Mouse (Mus musculus): ENCODE results near the gene Padi3. TPM values are rescaled to one million over a fixed set of nuclear protein-coding genes. Genes with fewer than 3 reads are reported as not detected.

Gene Padi3
- polyA plus RNA-seq, 1 experiment from 2014 or later: 0.08 TPM

DNA sequence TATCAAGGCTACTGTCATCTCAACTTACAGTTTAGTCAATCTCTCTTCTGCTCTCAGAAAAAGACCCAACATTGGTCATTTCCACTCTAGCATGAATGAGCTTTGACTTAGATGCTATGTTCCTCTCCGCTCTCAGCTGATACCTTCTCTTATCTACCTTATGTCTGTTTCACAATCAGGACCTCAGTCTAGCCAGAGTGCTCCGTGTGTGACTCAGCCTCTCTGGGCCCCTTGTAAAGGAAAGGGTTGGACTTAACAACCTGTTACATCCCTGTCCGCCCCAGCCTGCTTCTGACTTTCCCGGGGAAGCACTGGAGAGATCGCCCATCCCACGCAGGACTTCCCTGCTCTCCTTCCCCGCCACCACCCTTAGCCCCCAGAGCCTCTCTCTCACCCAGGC is 17.9 kb downstream of the Padi3 start:
- 85% methylated on average over 7 of the region's 7 CpGs for WGBS
- no peaks in the 10 kb centered on the region for H3K27me3 ChIP-seq (ENCODE audit: control insufficient read depth, insufficient read depth, low read length)
- no peak overlapping the region for H3K9ac ChIP-seq (ENCODE audit: low read depth, low read length)
- no peaks in the 10 kb centered on the region for H3K9me3 ChIP-seq (ENCODE audit: control insufficient read depth, low read length)
- H3K27ac ChIP-seq (ENCODE audit: low read depth, low read length): no peak overlapping the region
- ATAC-seq (ENCODE audit: low FRiP score, low TSS enrichment): no peak
- no peak overlapping the region for H3K4me3 ChIP-seq (ENCODE audit: low read length)
- peaks cover 10% of the 10 kb centered on the region for H3K4me1 ChIP-seq (ENCODE audit: control insufficient read depth, insufficient read depth, low read length)
- no peak overlapping the region for H3K4me2 ChIP-seq (replicated peaks; ENCODE audit: low read depth, low read length)
- no peaks in the 10 kb centered on the region for H3K36me3 ChIP-seq (ENCODE audit: control insufficient read depth, insufficient read depth, low read length)

DNA sequence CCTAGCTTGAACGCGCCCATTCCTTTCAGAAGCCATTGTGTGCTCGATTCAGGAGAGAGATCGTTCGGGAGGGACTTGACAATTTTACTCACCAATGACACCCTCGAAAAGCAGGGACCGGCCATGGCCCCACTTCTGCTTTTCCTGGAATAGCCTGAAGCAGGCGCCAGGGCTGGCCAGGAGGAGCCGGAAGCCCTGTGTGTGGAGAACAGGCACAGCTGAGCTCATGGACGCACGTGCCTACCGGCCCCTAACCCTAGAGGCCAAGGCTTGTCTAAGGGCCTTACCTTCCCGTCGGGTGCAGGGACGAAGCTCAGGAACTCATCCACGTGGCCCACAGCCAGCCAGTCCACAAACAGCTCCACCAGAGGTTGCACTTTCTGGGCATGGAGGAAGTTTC is 19.4 kb downstream of the Padi3 start:
- H3K9me3 ChIP-seq (ENCODE audit: control insufficient read depth, low read length): no peaks in the 10 kb centered on the region

DNA sequence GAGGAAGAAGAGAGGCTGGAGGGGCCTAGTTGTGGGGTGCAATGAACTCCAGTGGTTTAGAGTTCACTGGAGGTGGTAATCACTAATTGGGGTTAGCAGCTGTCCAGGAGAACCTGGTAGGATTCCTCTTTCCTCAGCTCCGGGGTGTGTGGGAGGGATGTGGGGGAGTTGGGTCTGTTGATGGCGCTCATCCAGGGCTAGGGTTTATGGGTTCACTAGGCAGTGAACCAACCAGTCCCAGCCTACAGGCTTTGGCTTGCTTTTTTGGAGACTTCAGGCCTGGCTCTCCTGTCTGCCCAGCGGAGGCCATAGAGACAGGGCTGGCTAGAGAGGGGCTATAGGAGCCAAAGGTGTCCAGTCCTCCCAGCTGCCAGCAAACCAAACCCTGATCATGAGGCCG is 20.5 kb downstream of the Padi3 start:
- Histone ChIP-seq H3K36me3 (ENCODE audit: control insufficient read depth, insufficient read depth, low read length) (no peaks in the 10 kb centered on the region), H3K4me1 (ENCODE audit: control insufficient read depth, insufficient read depth, low read length) (peaks cover 10% of the 10 kb centered on the region; the same call in 1 of the 2 replicates), H3K27me3 (ENCODE audit: control insufficient read depth, insufficient read depth, low read length) (no peaks in the 10 kb centered on the region), H3K27ac (ENCODE audit: low read depth, low read length) (no peak overlapping the region), H3K4me2 (replicated peaks; ENCODE audit: low read depth, low read length) (no peak overlapping the region), H3K9ac (ENCODE audit: low read depth, low read length) (no peak overlapping the region), H3K9me3 (ENCODE audit: control insufficient read depth, low read length) (no peaks in the 10 kb centered on the region), H3K4me3 (ENCODE audit: low read length) (no peak overlapping the region)
- 49% methylated on average over 4 of the region's 4 CpGs for WGBS
- peak; percentile 56 for ATAC-seq (ENCODE audit: low FRiP score, low TSS enrichment)

More for the DNA sequence above, 19.4 kb downstream of the Padi3 start:
- 77% methylated on average over 16 of the region's 16 CpGs for WGBS
- Histone ChIP-seq H3K4me2 (replicated peaks; ENCODE audit: low read depth, low read length) (no peak overlapping the region), H3K27ac (ENCODE audit: low read depth, low read length) (no peak overlapping the region), H3K4me1 (ENCODE audit: control insufficient read depth, insufficient read depth, low read length) (peaks cover 10% of the 10 kb centered on the region), H3K27me3 (ENCODE audit: control insufficient read depth, insufficient read depth, low read length) (no peaks in the 10 kb centered on the region), H3K9ac (ENCODE audit: low read depth, low read length) (no peak overlapping the region), H3K4me3 (ENCODE audit: low read length) (no peak overlapping the region), H3K36me3 (ENCODE audit: control insufficient read depth, insufficient read depth, low read length) (no peaks in the 10 kb centered on the region)
- no peak for ATAC-seq (ENCODE audit: low FRiP score, low TSS enrichment)

DNA sequence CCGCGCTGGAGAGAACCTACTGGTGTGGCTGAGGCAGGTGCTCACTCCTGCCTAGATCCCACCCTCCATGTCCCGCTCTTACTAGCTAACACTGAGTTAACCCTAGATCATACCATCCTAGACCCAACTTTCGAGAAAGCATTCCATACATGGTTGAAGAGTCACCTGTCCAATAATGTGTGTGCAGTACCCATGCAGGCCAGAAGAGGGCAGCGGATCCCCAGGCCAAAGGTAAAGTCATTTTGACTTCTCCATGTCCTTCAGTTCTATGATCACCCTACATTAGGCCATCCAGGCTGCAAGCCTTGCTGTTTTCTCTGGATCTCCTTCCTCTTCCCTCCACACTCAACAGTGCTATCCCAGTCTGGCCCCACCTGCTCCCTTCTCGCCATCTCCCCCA is 21.5 kb downstream of the Padi3 start:
- H3K9ac ChIP-seq (ENCODE audit: low read depth, low read length): no peak overlapping the region
- no peak overlapping the region for H3K4me2 ChIP-seq (replicated peaks; ENCODE audit: low read depth, low read length)
- H3K9me3 ChIP-seq (ENCODE audit: control insufficient read depth, low read length): no peaks in the 10 kb centered on the region
- 43% methylated on average over 6 of the region's 6 CpGs for whole genome bisulfite sequencing
- peak; percentile 41 for ATAC-seq (ENCODE audit: low FRiP score, low TSS enrichment)
- peaks cover 10% of the 10 kb centered on the region; the same call in 1 of the 2 replicates for H3K4me1 ChIP-seq (ENCODE audit: control insufficient read depth, insufficient read depth, low read length)
- no peaks in the 10 kb centered on the region for H3K36me3 ChIP-seq (ENCODE audit: control insufficient read depth, insufficient read depth, low read length)
- H3K27me3 ChIP-seq (ENCODE audit: control insufficient read depth, insufficient read depth, low read length): no peaks in the 10 kb centered on the region
- no peak overlapping the region for H3K4me3 ChIP-seq (ENCODE audit: low read length)
- H3K27ac ChIP-seq (ENCODE audit: low read depth, low read length): no peak overlapping the region

DNA sequence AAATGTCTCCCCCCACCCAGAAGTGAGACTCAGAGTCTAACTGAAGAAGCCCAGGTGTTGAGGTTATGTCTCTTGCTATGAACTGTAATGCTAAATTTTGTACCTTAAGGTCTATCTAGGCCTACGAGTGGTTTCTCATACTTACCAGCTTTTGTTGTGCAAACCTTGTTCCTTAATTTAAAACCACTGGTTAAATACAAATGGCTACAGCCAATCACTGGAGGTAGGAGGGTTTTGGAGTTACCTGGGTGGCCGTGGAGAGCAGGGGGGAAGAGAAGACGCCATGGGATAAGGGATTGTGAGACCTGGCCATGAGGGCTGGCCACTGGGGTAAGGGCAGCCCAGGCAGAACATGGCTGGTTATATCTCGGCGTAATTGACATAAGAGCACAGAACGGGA is 22.2 kb downstream of the Padi3 start:
- H3K4me1 ChIP-seq (ENCODE audit: control insufficient read depth, insufficient read depth, low read length): peaks cover 10% of the 10 kb centered on the region; the same call in 1 of the 2 replicates
- no peak overlapping the region for H3K4me3 ChIP-seq (ENCODE audit: low read length)
- H3K27ac ChIP-seq (ENCODE audit: low read depth, low read length): no peak overlapping the region
- no peak overlapping the region for H3K4me2 ChIP-seq (replicated peaks; ENCODE audit: low read depth, low read length)
- ATAC-seq (ENCODE audit: low FRiP score, low TSS enrichment): no peak
- no peaks in the 10 kb centered on the region for H3K27me3 ChIP-seq (ENCODE audit: control insufficient read depth, insufficient read depth, low read length)
- H3K9ac ChIP-seq (ENCODE audit: low read depth, low read length): no peak overlapping the region
- H3K9me3 ChIP-seq (ENCODE audit: control insufficient read depth, low read length): no peaks in the 10 kb centered on the region
- 87% methylated on average over 6 of the region's 6 CpGs for WGBS
- H3K36me3 ChIP-seq (ENCODE audit: control insufficient read depth, insufficient read depth, low read length): no peaks in the 10 kb centered on the region

DNA sequence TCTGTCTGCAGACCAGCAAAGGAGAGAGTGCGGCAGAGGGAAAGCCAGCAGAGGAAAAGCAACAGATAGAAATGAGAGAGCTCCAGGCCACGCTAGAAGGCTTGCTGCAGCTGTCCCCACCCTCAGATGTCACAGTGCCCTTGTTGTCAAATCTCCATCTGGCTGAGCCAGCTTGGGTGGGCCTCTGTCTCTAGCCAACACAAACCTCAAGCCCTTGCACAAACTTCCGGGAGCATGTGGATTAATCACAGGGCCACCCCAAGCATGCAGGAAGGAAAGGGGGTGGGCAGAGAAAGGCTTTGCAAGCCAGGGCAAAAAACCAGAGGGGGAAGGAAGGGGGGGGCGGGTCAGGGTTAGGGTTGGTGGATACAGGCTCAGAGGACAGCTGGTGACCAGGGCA is 23.0 kb downstream of the Padi3 start:
- WGBS: 78% methylated on average over 4 of the region's 4 CpGs
- Histone ChIP-seq H3K4me1 (ENCODE audit: control insufficient read depth, insufficient read depth, low read length) (peaks cover 10% of the 10 kb centered on the region; the same call in 1 of the 2 replicates), H3K27me3 (ENCODE audit: control insufficient read depth, insufficient read depth, low read length) (no peaks in the 10 kb centered on the region), H3K4me3 (ENCODE audit: low read length) (no peak overlapping the region), H3K36me3 (ENCODE audit: control insufficient read depth, insufficient read depth, low read length) (no peaks in the 10 kb centered on the region), H3K9ac (ENCODE audit: low read depth, low read length) (no peak overlapping the region), H3K9me3 (ENCODE audit: control insufficient read depth, low read length) (no peaks in the 10 kb centered on the region), H3K4me2 (replicated peaks; ENCODE audit: low read depth, low read length) (no peak overlapping the region), H3K27ac (ENCODE audit: low read depth, low read length) (no peak overlapping the region)
- ATAC-seq (ENCODE audit: low FRiP score, low TSS enrichment): no peak

DNA sequence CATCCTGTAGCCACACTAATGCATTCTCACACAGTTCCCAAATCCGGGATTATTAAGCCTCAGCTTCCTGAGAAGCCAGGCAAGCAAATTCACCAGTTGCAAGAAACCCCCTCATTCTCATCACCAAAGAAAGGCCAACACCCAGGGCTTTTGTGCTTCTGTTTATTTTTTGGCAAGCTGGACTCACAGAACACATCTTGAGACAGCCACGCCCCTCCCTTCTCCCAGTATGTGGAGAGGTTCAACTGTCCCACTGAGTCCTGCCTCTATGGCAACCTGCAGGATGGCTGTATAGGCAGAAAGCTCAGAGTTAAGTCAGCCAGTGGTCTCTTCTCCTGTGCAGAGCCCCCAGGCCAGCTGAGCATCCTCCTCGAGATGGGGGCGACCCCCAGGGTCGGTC is 25.2 kb downstream of the Padi3 start:
- peaks cover 8% of the 10 kb centered on the region; the same call in 1 of the 2 replicates for H3K4me1 ChIP-seq (ENCODE audit: control insufficient read depth, insufficient read depth, low read length)
- H3K4me3 ChIP-seq (ENCODE audit: low read length): no peak overlapping the region
- H3K9ac ChIP-seq (ENCODE audit: low read depth, low read length): no peak overlapping the region
- WGBS: 75% methylated on average over 5 of the region's 5 CpGs
- no peak for ATAC-seq (ENCODE audit: low FRiP score, low TSS enrichment)
- no peak overlapping the region for H3K4me2 ChIP-seq (replicated peaks; ENCODE audit: low read depth, low read length)
- H3K9me3 ChIP-seq (ENCODE audit: control insufficient read depth, low read length): no peaks in the 10 kb centered on the region
- H3K36me3 ChIP-seq (ENCODE audit: control insufficient read depth, insufficient read depth, low read length): no peaks in the 10 kb centered on the region
- H3K27ac ChIP-seq (ENCODE audit: low read depth, low read length): no peak overlapping the region
- H3K27me3 ChIP-seq (ENCODE audit: control insufficient read depth, insufficient read depth, low read length): no peaks in the 10 kb centered on the region

DNA sequence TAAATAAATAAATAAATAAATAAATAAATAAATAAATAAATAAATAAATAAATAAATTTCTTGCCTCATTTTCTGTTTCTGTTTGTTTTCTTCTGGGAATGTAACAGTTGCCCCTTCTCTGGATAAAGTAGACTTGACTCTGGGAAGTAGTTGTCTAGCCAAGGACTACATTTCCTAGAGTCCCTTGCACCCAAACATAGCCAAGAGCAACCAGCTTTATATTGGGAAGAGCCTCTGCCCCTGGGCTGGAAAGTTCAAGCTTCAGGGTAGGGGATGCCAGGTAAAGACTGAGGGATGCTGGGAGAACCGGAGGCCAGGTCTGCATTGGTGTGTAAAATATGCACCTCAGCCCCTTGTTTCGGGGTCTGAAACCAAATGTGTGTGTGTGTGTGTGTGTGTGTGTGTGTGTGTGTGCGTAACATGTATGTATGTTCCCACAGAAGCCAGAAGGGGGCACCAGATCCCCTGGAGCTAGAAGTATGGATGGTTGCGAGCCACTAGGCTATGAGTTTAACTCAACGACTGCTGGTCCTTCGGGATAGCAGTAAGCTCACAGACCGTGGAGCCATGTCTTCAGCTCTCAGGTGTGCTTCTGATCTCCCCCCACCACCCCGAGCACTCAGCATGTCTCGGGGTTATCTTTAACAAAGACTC is 26.0 kb downstream of the Padi3 start:
- WGBS: 93% methylated on average over 9 of the region's 9 CpGs

DNA sequence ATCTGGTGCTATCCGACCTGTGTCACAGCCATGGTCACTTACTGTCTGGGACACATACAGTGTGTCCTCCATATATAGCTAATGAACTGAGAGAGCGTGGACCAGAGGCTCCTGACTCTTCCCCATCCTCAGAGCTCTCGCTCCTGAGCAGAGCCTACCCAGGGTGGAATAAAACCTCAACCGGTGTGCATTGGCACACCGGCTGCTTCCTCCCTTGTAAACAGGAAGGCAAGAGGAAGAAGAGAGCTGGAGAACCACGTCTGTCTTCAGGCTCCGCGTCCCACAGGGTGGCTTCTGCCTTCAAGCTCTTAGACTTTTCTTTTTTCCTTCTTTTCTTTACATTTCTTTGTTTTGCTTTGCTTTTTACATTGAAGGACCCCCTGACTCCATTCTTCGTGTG is 27.6 kb downstream of the Padi3 start:
- Histone ChIP-seq H3K27ac (ENCODE audit: low read depth, low read length) (no peak overlapping the region), H3K36me3 (ENCODE audit: control insufficient read depth, insufficient read depth, low read length) (no peaks in the 10 kb centered on the region), H3K4me3 (ENCODE audit: low read length) (no peak overlapping the region), H3K9ac (ENCODE audit: low read depth, low read length) (no peak overlapping the region), H3K4me1 (ENCODE audit: control insufficient read depth, insufficient read depth, low read length) (no peaks in the 10 kb centered on the region), H3K4me2 (replicated peaks; ENCODE audit: low read depth, low read length) (no peak overlapping the region), H3K27me3 (ENCODE audit: control insufficient read depth, insufficient read depth, low read length) (no peaks in the 10 kb centered on the region), H3K9me3 (ENCODE audit: control insufficient read depth, low read length) (no peaks in the 10 kb centered on the region)
- WGBS: 87% methylated on average over 9 of the region's 9 CpGs
- ATAC-seq (ENCODE audit: low FRiP score, low TSS enrichment): no peak

More for the DNA sequence above, 26.0 kb downstream of the Padi3 start:
- no peaks in the 10 kb centered on the region for H3K9me3 ChIP-seq (ENCODE audit: control insufficient read depth, low read length)
- no peaks in the 10 kb centered on the region for H3K27me3 ChIP-seq (ENCODE audit: control insufficient read depth, insufficient read depth, low read length)
- H3K4me3 ChIP-seq (ENCODE audit: low read length): no peak overlapping the region
- ATAC-seq (ENCODE audit: low FRiP score, low TSS enrichment): no peak
- no peaks in the 10 kb centered on the region for H3K36me3 ChIP-seq (ENCODE audit: control insufficient read depth, insufficient read depth, low read length)
- no peak overlapping the region for H3K9ac ChIP-seq (ENCODE audit: low read depth, low read length)
- no peak overlapping the region for H3K4me2 ChIP-seq (replicated peaks; ENCODE audit: low read depth, low read length)
- no peak overlapping the region for H3K27ac ChIP-seq (ENCODE audit: low read depth, low read length)
- H3K4me1 ChIP-seq (ENCODE audit: control insufficient read depth, insufficient read depth, low read length): 0 out of 2 replicates have a peak, but pooled peaks cover under 1% of the 10 kb centered on the region

Measured in kidney, embryonic 14.5 days (tissue).